ENCODE assay signal across 7 mouse cellular contexts in the genomic region with DNA sequence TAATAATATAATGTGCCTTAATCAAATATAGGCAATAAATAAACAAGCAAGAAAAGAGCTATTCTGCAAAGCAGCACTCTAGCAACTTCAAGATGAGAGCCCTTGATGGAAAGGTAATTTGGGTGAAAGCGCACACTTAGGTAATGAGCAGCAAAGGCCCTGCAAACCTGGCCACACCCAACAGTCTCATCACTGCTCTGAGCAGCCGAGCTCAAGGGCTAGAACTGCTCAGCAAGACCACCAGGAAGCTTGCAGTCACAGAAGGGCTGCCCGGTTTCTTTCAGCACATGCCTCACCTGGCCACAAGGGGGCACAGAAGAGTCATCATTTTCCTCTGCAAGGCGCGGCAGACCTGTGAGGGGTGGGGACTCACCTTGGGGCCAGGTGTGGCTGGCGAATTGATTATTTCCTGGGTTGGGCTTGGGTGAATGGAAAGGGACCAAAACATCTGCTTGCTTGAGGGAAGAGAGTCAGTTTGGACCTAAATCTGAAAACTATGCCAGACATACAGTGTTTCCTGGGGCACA.
DNase-seq lines count a peak whose midpoint lies in the region.

No protein-coding gene starts in this region.

- intact Hi-C loops in left cerebral cortex, postnatal 4 days (cut with DNase I): no loop called here

- peak; percentile 40 for DNase-seq in left cerebral cortex, postnatal 4 days
- no peak for DNase-seq in left cerebral cortex, adult 8-10 months (ENCODE audit: low spot score in 2 of 2)
- DNase-seq in ZHBTc4 (ENCODE audit: low read depth, low spot score): peak; percentile 49
- DNase-seq in cerebellum, adult 9-10 months: peak; percentile 88
- peak; percentile 36 to 45 for DNase-seq in kidney, postnatal 25 days
- no peak for DNase-seq in Muller cell, postnatal 12 days (ENCODE audit: inconsistent ontology term)
- DNase-seq in right cerebral cortex, postnatal 36 days (ENCODE audit: low spot score in 2 of 2): no peak

Comparison
In these comparisons a context has a peak if more than half of its experiments do, and no peak if none do; other contexts are left out.
1. DNase-seq: peak in left cerebral cortex, postnatal 4 days (single experiment), ZHBTc4 (single experiment), cerebellum, adult 9-10 months (single experiment) and kidney, postnatal 25 days (2 of 2); none in left cerebral cortex, adult 8-10 months (0 of 2), Muller cell, postnatal 12 days (single experiment) and right cerebral cortex, postnatal 36 days (0 of 2).